Mouse (Mus musculus): ENCODE results near the gene Hist1h3c. TPM values are rescaled to one million over a fixed set of nuclear protein-coding genes. Genes with fewer than 3 reads are reported as not detected.
A peak's percentile ranks its signal among the peaks of the same experiment; 100 is the strongest.
"Not testable (repeated sequence)": the region's sequence is repeated elsewhere in the genome, so short reads cannot be mapped to it uniquely, and the experiment has no call there.

Hist1h3c gene
- polyA plus RNA-seq, 1 experiment from 2014 or later = 6.8 TPM

GRCm38 (mm10) chr13:23732156-23732804 lies 13.1 kb downstream of the Hist1h3c start:
- H3K36me3 ChIP-seq = no peaks in the 10 kb centered on the region
- H3K4me2 ChIP-seq (replicated peaks) = no peak overlapping the region
- H3K27me3 ChIP-seq (replicated peaks) = no peaks in the 10 kb centered on the region
- H3K4me3 ChIP-seq = no peak overlapping the region
- H3K27ac ChIP-seq = no peak overlapping the region
- WGBS = 26% methylated on average over 8 of the region's 8 CpGs
- H3K9me3 ChIP-seq = no peaks in the 10 kb centered on the region
- ATAC-seq (ENCODE audit: low FRiP score, low read depth) = no peak
- H3K9ac ChIP-seq = no peak overlapping the region
- no peaks in the 10 kb centered on the region for H3K4me1 ChIP-seq

- Histone ChIP-seq H3K9ac (no peak overlapping the region), H3K9me3 (no peaks in the 10 kb centered on the region), H3K27ac (no peak overlapping the region), H3K4me3 (no peak overlapping the region), H3K36me3 (no peaks in the 10 kb centered on the region), H3K4me2 (replicated peaks) (no peak overlapping the region), H3K4me1 (no peaks in the 10 kb centered on the region), H3K27me3 (replicated peaks) (no peaks in the 10 kb centered on the region)
- no peak for ATAC-seq (ENCODE audit: low FRiP score, low read depth)
- WGBS = 30% methylated on average over 8 of the region's 8 CpGs
These were observed 14.9 kb downstream of the Hist1h3c start for GRCm38 (mm10) chr13:23730479-23730878.

GRCm38 (mm10) chr13:23729706-23730105 lies 15.7 kb downstream of the Hist1h3c start:
- Histone ChIP-seq H3K9me3 (no peaks in the 10 kb centered on the region), H3K27ac (no peak overlapping the region), H3K9ac (no peak overlapping the region), H3K4me1 (no peaks in the 10 kb centered on the region), H3K27me3 (replicated peaks) (no peaks in the 10 kb centered on the region), H3K4me2 (replicated peaks) (no peak overlapping the region), H3K4me3 (no peak overlapping the region), H3K36me3 (no peaks in the 10 kb centered on the region)
- 90% methylated on average over 5 of the region's 5 CpGs for WGBS
- ATAC-seq (ENCODE audit: low FRiP score, low read depth) = no peak

- Histone ChIP-seq H3K4me1 (no peaks in the 10 kb centered on the region), H3K4me2 (replicated peaks) (no peak overlapping the region), H3K9me3 (no peaks in the 10 kb centered on the region), H3K27me3 (replicated peaks) (no peaks in the 10 kb centered on the region), H3K36me3 (no peaks in the 10 kb centered on the region), H3K4me3 (no peak overlapping the region), H3K27ac (no peak overlapping the region), H3K9ac (no peak overlapping the region)
- ATAC-seq (ENCODE audit: low FRiP score, low read depth) = no peak
- 95% methylated on average over 9 of the region's 9 CpGs for WGBS
These were observed 16.2 kb downstream of the Hist1h3c start for GRCm38 (mm10) chr13:23729192-23729525.

GRCm38 (mm10) chr13:23728472-23729191 lies 16.8 kb downstream of the Hist1h3c start:
- no peak overlapping the region for H3K27ac ChIP-seq

GRCm38 (mm10) chr13:23725213-23725612 lies 20.2 kb downstream of the Hist1h3c start:
- H3K4me1 ChIP-seq = no peaks in the 10 kb centered on the region

More at GRCm38 (mm10) chr13:23728472-23729191, 16.8 kb downstream of the Hist1h3c start:
- no peaks in the 10 kb centered on the region for H3K4me1 ChIP-seq
- no peaks in the 10 kb centered on the region for H3K36me3 ChIP-seq
- no peak overlapping the region for H3K4me2 ChIP-seq (replicated peaks)
- 91% methylated on average over 18 of the region's 18 CpGs for WGBS
- H3K4me3 ChIP-seq = no peak overlapping the region
- ATAC-seq (ENCODE audit: low FRiP score, low read depth) = no peak
- no peaks in the 10 kb centered on the region for H3K9me3 ChIP-seq
- no peak overlapping the region for H3K9ac ChIP-seq
- no peaks in the 10 kb centered on the region for H3K27me3 ChIP-seq (replicated peaks)

GRCm38 (mm10) chr13:23724239-23724638 lies 21.2 kb downstream of the Hist1h3c start:
- H3K27me3 ChIP-seq (replicated peaks) = no peaks in the 10 kb centered on the region
- no peaks in the 10 kb centered on the region for H3K36me3 ChIP-seq
- H3K4me3 ChIP-seq = no peak overlapping the region
- H3K9me3 ChIP-seq = no peaks in the 10 kb centered on the region
- no peaks in the 10 kb centered on the region for H3K4me1 ChIP-seq
- H3K4me2 ChIP-seq (replicated peaks) = no peak overlapping the region
- no peak overlapping the region for H3K9ac ChIP-seq
- no peak overlapping the region for H3K27ac ChIP-seq
- 89% methylated on average over 4 of the region's 4 CpGs for WGBS
- ATAC-seq (ENCODE audit: low FRiP score, low read depth) = no peak

More at GRCm38 (mm10) chr13:23725213-23725612, 20.2 kb downstream of the Hist1h3c start:
- Histone ChIP-seq H3K36me3 (no peaks in the 10 kb centered on the region), H3K9me3 (no peaks in the 10 kb centered on the region), H3K27me3 (replicated peaks) (no peaks in the 10 kb centered on the region), H3K9ac (no peak overlapping the region), H3K4me2 (replicated peaks) (no peak overlapping the region), H3K4me3 (no peak overlapping the region), H3K27ac (no peak overlapping the region)
- no peak for ATAC-seq (ENCODE audit: low FRiP score, low read depth)
- WGBS = 33% methylated on average over 1 of the region's 1 CpGs

- not testable (repeated sequence) for H3K9ac ChIP-seq; H3K36me3 ChIP-seq; H3K27ac ChIP-seq; H3K4me2 ChIP-seq (replicated peaks); H3K9me3 ChIP-seq; H3K4me3 ChIP-seq; H3K4me1 ChIP-seq; H3K27me3 ChIP-seq (replicated peaks); ATAC-seq (ENCODE audit: low FRiP score, low read depth)
- 19% methylated on average over 2 of the region's 2 CpGs for WGBS
These were observed 27.7 kb downstream of the Hist1h3c start for GRCm38 (mm10) chr13:23717593-23718245.

- no peaks in the 10 kb centered on the region for H3K9me3 ChIP-seq
- no peak overlapping the region for H3K27ac ChIP-seq
- 62% methylated on average over 11 of the region's 11 CpGs for WGBS
- H3K9ac ChIP-seq = no peak overlapping the region
- no peak for ATAC-seq (ENCODE audit: low FRiP score, low read depth)
- no peaks in the 10 kb centered on the region for H3K36me3 ChIP-seq
- H3K4me3 ChIP-seq = no peak overlapping the region
- H3K4me1 ChIP-seq = no peaks in the 10 kb centered on the region
- no peak overlapping the region for H3K4me2 ChIP-seq (replicated peaks)
- H3K27me3 ChIP-seq (replicated peaks) = no peaks in the 10 kb centered on the region
These were observed 28.2 kb downstream of the Hist1h3c start for GRCm38 (mm10) chr13:23717176-23717575.

- WGBS = 88% methylated on average over 5 of the region's 5 CpGs
- H3K9me3 ChIP-seq = no peaks in the 10 kb centered on the region
- H3K4me3 ChIP-seq = no peak overlapping the region
- no peak for ATAC-seq (ENCODE audit: low FRiP score, low read depth)
- H3K27ac ChIP-seq = no peak overlapping the region
- no peaks in the 10 kb centered on the region for H3K27me3 ChIP-seq (replicated peaks)
- H3K36me3 ChIP-seq = no peaks in the 10 kb centered on the region
- no peak overlapping the region for H3K9ac ChIP-seq
- no peaks in the 10 kb centered on the region for H3K4me1 ChIP-seq
- H3K4me2 ChIP-seq (replicated peaks) = no peak overlapping the region
These were observed 28.9 kb downstream of the Hist1h3c start for GRCm38 (mm10) chr13:23716261-23717042.

- Histone ChIP-seq H3K9ac (peak within 1 kb of the TSS; percentile 52), H3K27me3 (replicated peaks) (no peaks in the 10 kb centered on the region), H3K36me3 (no peaks in the 10 kb centered on the region), H3K27ac (no peak within 1 kb of the TSS), H3K4me2 (replicated peaks) (peak within 1 kb of the TSS; percentile 67), H3K9me3 (no peaks in the 10 kb centered on the region), H3K4me1 (peaks cover 11% of the 10 kb centered on the region; the same call in 1 of the 2 replicates), H3K4me3 (peak within 1 kb of the TSS; percentile 29)
- WGBS = 3% methylated on average over 17 of the region's 17 CpGs
- peak; percentile 63; the same call in 1 of the 2 replicates for ATAC-seq (ENCODE audit: low FRiP score, low read depth)
These were observed 34.9 kb downstream of the Hist1h3c start, which contains the start of gene Hfe for GRCm38 (mm10) chr13:23710374-23711089. Gene Hfe, minus strand, starts transcription at chr13:23710854.

All from neural tube, embryonic 12.5 days (tissue).